Comparison of ENCODE assay signal across 8 mouse cellular contexts in the genomic region with DNA sequence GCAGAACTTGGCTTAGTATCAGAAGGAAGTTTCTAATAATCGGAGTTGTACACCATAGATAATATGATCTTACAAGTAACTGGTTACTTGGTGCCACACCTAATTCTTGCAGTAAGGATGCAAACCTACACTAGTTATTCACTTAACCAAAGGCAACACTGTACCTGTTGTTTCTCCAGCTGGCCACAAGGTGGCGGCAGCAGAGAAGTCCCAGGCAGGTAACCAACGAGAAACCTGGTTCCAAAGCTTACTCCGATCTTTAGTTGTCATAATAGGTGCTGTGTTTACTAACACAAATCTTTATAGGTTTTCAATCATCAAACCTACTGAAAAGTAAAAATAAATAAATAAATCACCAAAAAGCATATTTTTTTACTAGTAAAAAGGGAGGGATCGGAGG. TPM values are rescaled to one million over a fixed set of nuclear protein-coding genes. Genes with fewer than 3 reads are reported as not detected.
DNase-seq lines count a peak whose midpoint lies in the region; ATAC-seq and TF ChIP-seq lines count a peak whose summit lies in the region.

No protein-coding gene starts in this region.

- peak; percentile 91 for TF ChIP-seq CTCF in forebrain, postnatal 0 days (IDR thresholded peaks at IDR 0.05; ENCODE audit: low read depth)
- peak; percentile 93 for TF ChIP-seq CTCF in stomach, postnatal 0 days (IDR thresholded peaks at IDR 0.05; ENCODE audit: low read depth)

- H3K4me3 ChIP-seq in forebrain, postnatal 0 days (ENCODE audit: low read depth, low read length), result no peak overlapping the region
- no peak overlapping the region for H3K4me3 ChIP-seq in forebrain, embryonic 11.5 days (ENCODE audit: low read depth, low read length)
- no peak overlapping the region for H3K4me3 ChIP-seq in stomach, postnatal 0 days (ENCODE audit: low read depth, low read length)

- H3K27ac ChIP-seq in forebrain, postnatal 0 days (ENCODE audit: low read depth, low read length), result no peak overlapping the region
- H3K27ac ChIP-seq in forebrain, embryonic 11.5 days (ENCODE audit: low read depth, low read length), result no peak overlapping the region
- H3K27ac ChIP-seq in stomach, postnatal 0 days (replicated peaks), result no peak overlapping the region

- H3K36me3 ChIP-seq in forebrain, postnatal 0 days (ENCODE audit: insufficient read depth), result no peaks in the 10 kb centered on the region
- no peaks in the 10 kb centered on the region for H3K36me3 ChIP-seq in forebrain, embryonic 11.5 days (ENCODE audit: control insufficient read depth, insufficient read depth, low read length)
- no peaks in the 10 kb centered on the region for H3K36me3 ChIP-seq in stomach, postnatal 0 days (ENCODE audit: control insufficient read depth, insufficient read depth, low read length)

- H3K4me2 ChIP-seq in forebrain, postnatal 0 days (ENCODE audit: low read depth), result no peak overlapping the region
- no peak overlapping the region for H3K4me2 ChIP-seq in forebrain, embryonic 11.5 days (ENCODE audit: low read depth, low read length, severe bottlenecking)
- H3K4me2 ChIP-seq in stomach, postnatal 0 days (replicated peaks; ENCODE audit: low read depth), result no peak overlapping the region

- TF ChIP-seq EP300 in stomach, postnatal 0 days (optimal IDR thresholded peaks at IDR 0.05), result no peak

- no peak overlapping the region for H3K9ac ChIP-seq in forebrain, postnatal 0 days
- no peak overlapping the region for H3K9ac ChIP-seq in forebrain, embryonic 11.5 days (ENCODE audit: low read length)
- H3K9ac ChIP-seq in stomach, postnatal 0 days (ENCODE audit: low read length), result no peak overlapping the region

- no peaks in the 10 kb centered on the region for H3K27me3 ChIP-seq in forebrain, postnatal 0 days (ENCODE audit: insufficient read depth, low read length)
- no peaks in the 10 kb centered on the region for H3K27me3 ChIP-seq in forebrain, embryonic 11.5 days (ENCODE audit: control insufficient read depth, insufficient read depth, low read length)
- H3K27me3 ChIP-seq in stomach, postnatal 0 days (ENCODE audit: control insufficient read depth, insufficient read depth, low read length), result no peaks in the 10 kb centered on the region

- no peaks in the 10 kb centered on the region for H3K9me3 ChIP-seq in forebrain, postnatal 0 days (ENCODE audit: low read length)
- H3K9me3 ChIP-seq in forebrain, embryonic 11.5 days (ENCODE audit: control insufficient read depth, low read length), result no peaks in the 10 kb centered on the region
- H3K9me3 ChIP-seq in stomach, postnatal 0 days (ENCODE audit: control insufficient read depth, low read length), result no peaks in the 10 kb centered on the region

- DNase-seq in forebrain, postnatal 0 days, result peak; percentile 70
- DNase-seq in forebrain, embryonic 11.5 days (ENCODE audit: low spot score), result no peak
- DNase-seq in CD4-positive, CD25-positive, alpha-beta regulatory T cell, adult 2 months (ENCODE audit: low read depth, low spot score), result peak; percentile 78
- peak; percentile 68 for DNase-seq in brain, adult 2 months (ENCODE audit: low read depth, low spot score)
- peak; percentile 63 for DNase-seq in layer of hippocampus, adult 11-12 months (ENCODE audit: low spot score)
- DNase-seq in lung, postnatal 4 days, result peak; percentile 63 to 72
- DNase-seq in stomach, postnatal 0 days (ENCODE audit: low spot score), result peak; percentile 49

- WGBS in forebrain, postnatal 0 days, result 29% methylated on average over 5 of the region's 5 CpGs
- 30% methylated on average over 5 of the region's 5 CpGs for WGBS in forebrain, embryonic 11.5 days
- WGBS in stomach, postnatal 0 days, result 28% methylated on average over 5 of the region's 5 CpGs

- H3K4me1 ChIP-seq in forebrain, postnatal 0 days (ENCODE audit: insufficient read depth), result no peaks in the 10 kb centered on the region
- no peaks in the 10 kb centered on the region for H3K4me1 ChIP-seq in forebrain, embryonic 11.5 days (replicated peaks; ENCODE audit: control insufficient read depth, insufficient read depth, low read length)
- no peaks in the 10 kb centered on the region for H3K4me1 ChIP-seq in stomach, postnatal 0 days (replicated peaks; ENCODE audit: control insufficient read depth, insufficient read depth)

- ATAC-seq in forebrain, postnatal 0 days, result no peak
- no peak for ATAC-seq in forebrain, embryonic 11.5 days (replicated peaks; ENCODE audit: low FRiP score)
- peak; percentile 77 for ATAC-seq in erythroid progenitor cell, adult 5-6 weeks (replicated peaks; ENCODE audit: low FRiP score, poor library complexity, severe bottlenecking)
- no peak for ATAC-seq in stomach, postnatal 0 days (ENCODE audit: low FRiP score, low TSS enrichment)

RNA-seq across cellular contexts. Expression of gene Lrrfip2, which starts 24.3 kb away (rescaled TPM):
- 29.2 and 41.7 TPM in 2 replicates for total RNA-seq in forebrain, postnatal 0 days (2014; rRNA removed)
- 36.0 and 38.9 TPM in 2 replicates for polyA plus RNA-seq in forebrain, postnatal 0 days (2015; fragmentation: Nextera tagmentation; extraction: Ambion mirVana)
- 44.3 and 50.6 TPM in 2 replicates for polyA plus RNA-seq in forebrain, embryonic 11.5 days (2014; fragmentation: Nextera tagmentation; extraction: Ambion mirVana)
- 8.4 and 37.8 TPM in 2 replicates for total RNA-seq in erythroid progenitor cell, adult 5-6 weeks (2015; ENCODE audit: low replicate concordance)
- 57.0 and 75.1 TPM in 2 replicates for total RNA-seq in erythroid progenitor cell, adult 5-6 weeks (2017; ENCODE audit: low replicate concordance)
- 33.2 and 34.1 TPM in 2 replicates for polyA plus RNA-seq in stomach, postnatal 0 days (2015; fragmentation: Nextera tagmentation; extraction: Ambion mirVana)

RNA-seq across cellular contexts. Expression of gene Ccrl2, which starts 35.8 kb away (rescaled TPM):
- 0.19 and 0.77 TPM in 2 replicates for total RNA-seq in forebrain, postnatal 0 days (2014; rRNA removed)
- polyA plus RNA-seq in forebrain, postnatal 0 days (2015; fragmentation: Nextera tagmentation; extraction: Ambion mirVana), result 0.99 and 1.3 TPM in 2 replicates
- 0.93 and 1.2 TPM in 2 replicates for polyA plus RNA-seq in forebrain, embryonic 11.5 days (2014; fragmentation: Nextera tagmentation; extraction: Ambion mirVana)
- total RNA-seq in erythroid progenitor cell, adult 5-6 weeks (2015; ENCODE audit: low replicate concordance), result 11.5 and 13.8 TPM in 2 replicates
- total RNA-seq in erythroid progenitor cell, adult 5-6 weeks (2017; ENCODE audit: low replicate concordance), result 25.2 and 26.2 TPM in 2 replicates
- polyA plus RNA-seq in stomach, postnatal 0 days (2015; fragmentation: Nextera tagmentation; extraction: Ambion mirVana), result 1.8 and 2.0 TPM in 2 replicates
